Mouse (Mus musculus) urinary bladder, postnatal 10 days (tissue): ENCODE results near the gene Nhs.
"Not testable (repeated sequence)": the region's sequence is repeated elsewhere in the genome, so short reads cannot be mapped to it uniquely, and the experiment has no call there.

ENCODE experiments used
- DNase-seq: peaks from one replicate; pipeline ENCODE4 v3.0.0; 2022; ENCODE audit warnings: low spot score

The Nhs gene

DNA sequence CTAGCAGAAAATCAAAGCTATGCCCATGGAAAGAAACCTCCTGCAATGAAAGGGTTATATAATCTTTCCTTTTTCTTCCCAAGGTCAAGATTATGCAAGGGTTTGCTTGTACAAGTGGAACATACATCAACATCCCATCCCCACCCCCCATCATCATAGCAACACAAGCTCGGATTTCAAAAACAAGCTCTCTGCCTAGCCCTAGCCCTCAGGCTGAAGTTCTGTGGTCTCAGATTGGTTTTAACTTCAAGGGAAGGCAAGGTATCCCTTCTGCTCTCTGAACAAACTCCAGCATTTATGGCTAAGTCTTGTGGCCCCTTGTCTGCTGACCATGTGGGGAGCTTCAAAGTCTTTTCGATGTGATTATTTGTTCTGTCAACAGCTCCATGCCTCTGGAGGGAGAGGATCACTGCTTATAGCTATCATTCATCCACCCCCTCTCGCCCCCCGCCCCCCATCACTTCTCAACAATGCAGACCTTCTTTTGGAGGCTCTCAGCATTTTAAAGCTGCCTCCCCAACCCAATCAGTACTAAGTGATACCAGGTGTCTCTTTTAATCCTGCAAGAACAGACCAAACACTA is 216.3 kb downstream of the Nhs start:
- no peak for DNase-seq

DNA sequence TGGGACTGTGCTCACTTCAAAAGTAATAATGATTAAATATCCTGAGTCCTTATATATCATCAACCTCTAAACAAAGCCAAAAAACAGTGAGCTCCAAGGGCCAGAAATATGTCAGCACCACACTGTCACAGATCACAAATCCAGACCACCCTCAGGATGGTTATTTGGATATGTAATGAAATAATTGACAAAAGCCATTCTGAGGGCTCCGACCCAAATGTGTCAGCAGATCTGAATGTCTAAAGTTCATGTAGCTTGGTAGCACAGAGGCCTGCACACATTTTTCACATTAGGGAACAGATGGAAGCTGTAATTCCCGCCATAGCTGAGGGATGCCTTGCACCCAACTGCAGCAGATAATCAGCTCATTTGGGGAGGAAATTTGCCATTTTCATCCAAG is 218.8 kb downstream of the Nhs start:
- no peak for DNase-seq

DNA sequence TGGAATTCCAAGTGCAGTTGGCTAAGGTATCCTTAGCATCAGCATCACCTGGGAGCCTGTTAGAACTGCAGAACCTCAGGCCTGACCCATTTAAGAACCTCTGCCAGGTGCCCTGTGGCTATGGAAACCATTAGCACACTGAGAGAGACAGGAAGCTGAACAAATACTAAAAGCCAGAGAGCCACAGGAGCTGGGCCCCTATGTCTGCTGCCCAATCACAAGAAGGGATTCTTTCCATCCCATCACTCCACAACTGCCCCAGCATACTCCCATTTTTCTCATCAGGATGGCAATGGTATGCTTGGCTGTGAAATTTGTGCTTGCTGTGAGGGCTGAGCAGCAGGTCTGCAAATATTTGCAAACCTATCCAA is 232.9 kb downstream of the Nhs start:
- no peak for DNase-seq

DNA sequence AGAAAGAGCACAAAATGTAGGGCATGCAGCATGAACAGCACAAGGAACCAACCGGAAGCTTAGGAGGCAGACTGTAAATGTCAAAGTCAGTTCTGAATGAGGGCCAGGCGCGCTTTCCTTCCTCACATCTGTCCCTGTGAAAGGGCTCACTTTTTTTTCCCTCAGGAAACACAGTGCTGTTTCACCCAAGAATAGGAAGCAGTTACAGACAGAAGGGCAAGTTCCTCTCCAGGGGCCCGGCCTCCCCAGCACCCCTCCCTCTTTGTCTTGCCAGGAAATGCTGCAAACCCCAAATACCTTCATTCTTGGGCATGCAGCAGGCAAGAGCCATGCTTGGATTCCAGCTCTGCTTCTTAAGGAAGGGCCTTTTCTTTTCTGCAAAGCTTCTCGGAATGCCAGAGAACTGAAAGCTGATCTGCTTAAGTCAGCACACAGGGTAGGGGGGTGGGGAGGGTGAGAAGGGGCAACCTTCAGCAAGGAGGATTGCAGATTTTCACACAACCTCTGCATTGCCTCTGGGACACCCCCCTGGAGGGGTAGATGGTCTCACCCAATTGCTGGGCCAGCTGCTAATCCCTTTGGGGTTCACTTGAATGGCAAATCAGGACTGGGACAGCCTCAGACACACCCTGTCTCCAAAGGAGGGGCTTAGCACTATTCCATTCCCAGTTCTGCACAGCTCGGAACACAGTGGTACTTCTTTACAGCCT is 233.4 kb downstream of the Nhs start:
- no peak for DNase-seq

DNA sequence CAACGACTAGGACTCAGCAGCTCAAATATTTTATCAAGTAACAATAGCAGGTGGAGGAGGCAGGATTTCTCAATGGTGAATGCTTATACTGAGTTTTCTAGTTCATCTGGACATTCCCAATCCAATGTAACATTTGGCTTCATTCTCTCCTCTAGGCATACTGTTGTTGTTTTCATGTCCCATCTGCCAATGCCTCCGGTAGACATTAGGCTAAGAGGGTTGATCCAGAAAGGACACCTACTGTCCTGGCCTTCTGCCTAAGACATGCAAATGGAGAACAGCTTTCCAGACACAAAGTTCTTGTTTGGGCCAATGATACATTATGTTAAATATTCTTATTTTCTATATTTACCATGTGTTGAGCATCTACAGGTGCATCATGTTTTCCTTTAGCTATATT is 236.9 kb downstream of the Nhs start:
- DNase-seq = no peak

DNA sequence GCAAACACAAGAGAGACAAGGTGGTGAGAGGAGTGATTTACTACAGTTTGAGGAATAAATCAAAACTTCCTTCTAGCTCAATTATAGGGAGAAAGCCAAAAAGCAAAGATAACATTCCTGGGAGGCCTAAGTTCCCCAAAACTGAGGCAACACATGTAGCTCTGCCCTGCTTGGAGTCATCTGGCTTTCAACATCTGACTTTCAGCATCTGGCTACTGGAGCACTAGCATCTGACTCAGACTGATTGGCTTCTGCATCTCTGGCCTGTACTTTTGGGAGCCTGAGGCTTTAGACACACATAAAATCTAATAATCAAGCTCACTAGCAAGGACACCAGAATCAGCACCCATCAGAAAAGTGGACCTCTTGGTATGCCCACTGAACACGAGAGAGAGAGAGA is 237.9 kb downstream of the Nhs start:
- DNase-seq = no peak

DNA sequence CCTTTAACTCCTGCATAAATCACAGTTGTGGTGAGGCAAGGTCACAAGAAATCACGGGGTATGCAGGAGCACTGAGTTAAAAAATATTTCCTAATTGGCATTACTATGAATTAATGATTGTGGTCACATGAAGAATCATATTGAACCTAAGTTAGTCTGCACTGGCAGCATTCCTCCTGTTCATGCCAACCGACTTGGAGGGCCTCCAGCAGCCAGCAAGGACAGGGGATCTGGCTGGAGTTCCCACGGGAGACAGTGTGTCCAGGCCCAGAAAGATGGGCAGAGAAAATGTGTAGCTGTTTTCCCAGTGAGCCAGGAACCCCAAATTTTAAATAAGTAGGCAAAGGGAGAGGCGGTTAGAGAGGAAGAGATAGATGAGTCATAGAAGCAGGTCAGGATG is 249.6 kb downstream of the Nhs start:
- DNase-seq = no peak

DNA sequence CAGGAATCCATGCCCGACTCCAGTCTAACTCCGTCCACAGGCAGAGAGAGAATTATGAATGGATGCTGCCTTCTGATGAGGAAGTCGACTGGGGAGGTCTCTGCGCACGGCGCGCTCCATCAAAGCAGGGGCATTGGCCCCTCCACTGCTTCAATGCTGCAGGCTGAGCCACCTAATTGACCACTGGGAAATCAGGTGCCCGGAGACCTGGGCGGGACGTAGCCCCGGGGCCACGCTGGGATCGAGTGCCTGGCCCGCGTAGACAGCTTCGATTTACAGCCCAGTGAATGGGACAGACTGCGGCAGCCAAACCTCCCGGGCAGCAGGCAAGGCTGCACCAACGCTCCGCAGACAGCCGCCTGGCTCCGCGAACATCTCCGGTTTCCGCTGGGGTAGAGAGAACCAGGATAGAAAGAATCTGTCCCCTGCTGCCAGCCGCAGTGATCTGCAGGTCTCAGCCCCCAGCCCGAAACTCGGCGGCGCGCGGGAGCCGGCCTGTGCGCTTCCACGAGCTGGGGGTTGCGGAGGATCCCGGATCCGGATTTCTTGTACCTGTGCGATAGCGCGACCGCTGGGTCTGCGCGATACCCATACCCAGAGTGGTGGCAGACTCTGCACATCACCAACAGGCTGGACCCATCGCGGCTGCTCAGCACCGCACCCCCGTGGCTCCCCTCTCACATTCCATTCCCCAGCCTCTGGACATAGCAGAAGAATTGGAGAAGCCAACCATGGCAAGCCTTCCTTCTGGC is 250.7 kb downstream of the Nhs start:
- no peak for DNase-seq

DNA sequence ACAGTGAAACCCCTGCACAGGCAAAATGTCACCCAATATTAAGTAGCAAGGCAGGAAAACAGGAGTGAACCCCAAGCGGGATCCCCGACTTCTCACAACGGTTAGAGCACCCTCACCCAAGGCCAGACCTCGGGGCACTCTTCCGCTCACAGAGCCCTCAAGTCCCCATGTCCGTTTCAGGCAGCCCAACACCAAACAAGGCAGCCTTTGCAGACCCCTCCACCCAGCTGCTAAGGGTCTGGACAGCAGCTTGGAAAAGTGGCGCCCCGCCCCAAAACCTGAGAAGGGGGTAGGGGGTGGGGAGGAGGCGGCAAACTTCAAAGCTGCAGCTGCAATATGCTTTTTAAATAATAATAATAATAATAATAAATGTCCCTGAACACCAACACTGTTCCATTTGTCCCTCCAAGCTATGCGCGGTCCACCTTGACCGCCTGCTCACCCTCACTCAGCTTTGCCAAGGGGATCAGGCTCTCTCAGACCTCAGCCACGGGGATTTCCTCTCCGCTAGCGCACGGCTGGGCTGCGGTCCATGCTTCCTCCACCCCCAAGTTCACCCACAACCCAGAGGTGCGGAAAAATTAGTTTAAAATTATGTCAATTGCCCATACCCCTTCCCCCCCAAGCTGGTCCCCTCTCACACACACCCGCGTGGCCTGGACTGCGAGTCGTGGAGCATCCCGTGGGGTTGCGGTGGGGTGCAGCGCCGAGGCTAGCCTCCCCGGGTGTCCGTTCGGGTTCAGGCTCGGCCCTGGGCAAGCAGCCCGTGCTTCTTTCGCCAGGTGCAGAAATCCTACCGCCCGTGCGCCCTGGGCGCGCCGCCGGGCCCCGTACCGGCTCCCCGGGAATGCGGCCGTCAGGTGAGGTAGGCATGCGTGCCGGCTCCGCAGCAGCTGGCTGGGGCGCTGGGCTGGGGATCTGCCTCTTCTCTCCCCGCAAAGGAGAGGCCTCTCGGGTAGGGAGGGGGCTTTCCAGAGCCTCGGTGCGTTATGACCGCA is 251.6 kb downstream of the Nhs start:
- DNase-seq = no peak

DNA sequence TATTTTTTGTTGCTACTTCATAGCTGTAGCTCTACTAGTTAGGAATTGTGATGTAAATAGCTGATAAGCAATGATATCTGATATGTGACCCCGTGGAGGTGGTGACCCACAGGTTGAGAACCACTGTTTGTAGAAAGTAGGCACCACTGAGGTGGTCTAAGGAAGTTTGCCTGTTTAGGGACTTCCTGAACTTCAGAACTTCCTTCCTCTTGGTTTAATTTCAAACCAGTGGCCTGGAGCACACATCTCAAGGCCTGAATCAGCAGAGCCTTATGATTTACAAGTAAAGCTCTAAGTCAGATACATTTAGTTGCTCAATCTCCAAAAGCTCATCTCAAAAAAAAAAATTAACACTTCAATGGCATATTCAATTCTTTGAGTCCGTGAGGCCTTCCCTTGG is 265.1 kb downstream of the Nhs start:
- DNase-seq = no peak

DNA sequence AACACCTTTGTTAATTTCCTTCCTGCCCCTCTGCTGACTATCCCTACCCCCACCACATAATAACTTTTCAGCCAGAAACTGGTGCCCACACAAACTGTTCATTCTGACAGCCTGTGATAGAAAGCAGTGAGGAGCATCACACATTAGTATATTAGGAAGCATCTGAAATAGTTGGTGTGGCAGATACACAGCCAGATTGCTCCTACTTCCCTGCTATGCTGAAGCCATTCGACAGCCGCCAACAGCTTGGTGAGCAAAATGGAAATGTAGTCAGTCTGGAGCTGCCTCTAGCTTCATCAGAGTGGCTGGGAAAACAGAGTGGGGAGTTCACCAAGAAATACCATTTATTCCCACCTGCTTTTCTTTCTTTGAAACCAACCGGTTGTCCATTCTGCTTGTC is 275.9 kb downstream of the Nhs start:
- no peak for DNase-seq

DNA sequence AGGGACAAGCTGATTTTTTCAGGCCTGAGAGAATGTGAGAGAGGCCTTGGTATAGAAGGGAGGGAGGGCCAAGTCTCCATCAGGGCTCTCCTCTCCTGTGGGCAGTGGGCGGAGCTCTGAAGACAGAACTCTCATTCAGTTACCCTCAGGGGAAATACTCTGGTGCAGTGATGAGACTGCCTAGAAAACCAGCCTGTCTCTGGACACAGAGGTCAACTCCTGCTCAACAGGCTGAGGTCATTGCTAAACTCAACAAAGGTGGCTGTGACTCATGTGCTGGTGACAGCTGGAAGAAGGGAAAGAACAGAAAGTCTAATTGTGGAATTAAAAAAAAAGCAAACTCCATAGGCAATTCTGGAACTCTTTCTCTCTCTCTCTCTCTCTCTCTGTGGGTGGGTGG is 282.4 kb downstream of the Nhs start:
- DNase-seq = no peak

DNA sequence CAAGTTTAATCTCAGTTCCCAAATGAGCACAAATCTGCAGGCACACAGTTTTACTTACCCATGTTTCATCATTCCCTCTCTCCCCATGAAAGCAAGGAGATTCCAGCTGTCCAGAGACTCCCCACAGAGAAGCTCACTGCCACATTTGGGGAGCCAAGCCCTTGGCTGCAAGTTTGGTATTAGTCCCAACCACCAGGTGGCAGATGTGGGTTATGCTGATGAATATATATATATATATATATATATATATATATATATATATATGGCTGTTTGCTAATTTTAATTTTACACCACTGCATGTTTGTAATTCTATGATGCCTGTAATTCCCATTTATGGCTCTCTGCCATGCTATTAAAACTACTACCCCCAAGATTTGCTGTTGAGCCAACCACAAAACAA is 286.0 kb downstream of the Nhs start:
- no peak for DNase-seq

DNA sequence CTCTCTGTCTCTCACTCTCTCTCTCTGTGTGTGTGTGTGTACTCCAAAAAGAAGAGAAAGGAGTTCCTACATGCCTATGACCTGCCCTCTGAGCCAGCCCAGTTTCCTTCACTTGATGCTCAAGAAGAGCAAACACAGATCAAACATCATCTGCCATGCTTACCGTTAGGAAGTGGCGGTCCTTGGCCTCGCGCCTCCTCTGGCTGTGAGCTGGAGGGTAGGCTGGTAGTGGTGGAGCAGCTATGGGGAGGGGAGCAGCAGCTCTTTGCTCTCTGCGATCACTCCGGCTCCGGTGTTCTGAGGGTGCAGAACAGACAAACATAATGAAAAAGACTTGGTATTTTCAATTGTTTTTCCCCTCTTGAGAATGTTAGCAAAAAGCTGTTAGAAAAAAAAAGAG is 288.2 kb downstream of the Nhs start:
- DNase-seq = no peak

DNA sequence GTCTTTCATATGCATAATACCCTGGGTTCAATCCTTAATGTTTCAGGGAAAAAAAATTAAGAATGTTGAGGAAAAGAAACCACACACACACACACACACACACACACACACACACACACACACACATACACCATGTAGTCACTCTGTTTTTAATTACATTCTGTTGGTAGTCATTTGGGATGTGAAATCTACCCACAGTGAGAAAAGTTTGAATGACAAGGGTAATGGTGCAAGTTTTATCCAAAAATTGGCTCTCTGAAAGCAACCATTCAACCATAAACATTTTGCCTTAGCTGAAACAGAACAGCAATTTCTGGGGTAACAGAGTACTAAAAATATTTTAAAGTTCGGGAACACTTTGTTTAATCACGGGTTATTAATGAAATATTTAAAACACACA is 303.9 kb downstream of the Nhs start:
- no peak for DNase-seq

DNA sequence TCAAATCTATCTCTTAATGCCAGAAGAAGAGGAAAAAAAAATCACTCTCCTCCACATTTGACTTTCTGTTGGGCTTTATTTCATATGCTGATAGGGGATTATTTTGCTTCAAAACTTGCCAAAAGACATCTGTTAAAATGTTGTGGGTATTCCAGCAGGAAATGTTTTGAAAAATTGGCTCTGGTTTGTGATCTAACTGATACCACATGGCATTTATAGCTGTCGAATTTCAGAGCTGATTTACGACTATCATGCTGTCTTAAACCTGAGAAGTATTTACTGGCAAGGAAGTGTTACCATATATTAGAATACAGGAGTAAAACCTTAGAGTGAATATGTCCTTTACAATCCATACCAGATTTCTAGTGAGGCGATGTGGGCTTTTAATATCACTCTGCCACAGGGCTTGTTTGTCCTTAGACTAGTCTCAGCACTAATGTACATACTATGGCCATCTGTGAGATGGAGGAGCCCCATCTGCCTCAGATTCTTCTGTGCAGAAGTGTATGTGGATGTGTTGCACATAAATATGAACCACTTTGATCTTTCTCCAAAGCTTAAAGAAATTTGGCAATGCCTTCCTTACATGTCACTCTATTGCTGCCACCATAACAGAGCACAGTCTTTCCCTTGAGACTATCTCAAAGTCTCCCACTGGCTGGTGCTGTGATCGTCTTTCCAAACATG is 305.8 kb downstream of the Nhs start:
- no peak for DNase-seq

DNA sequence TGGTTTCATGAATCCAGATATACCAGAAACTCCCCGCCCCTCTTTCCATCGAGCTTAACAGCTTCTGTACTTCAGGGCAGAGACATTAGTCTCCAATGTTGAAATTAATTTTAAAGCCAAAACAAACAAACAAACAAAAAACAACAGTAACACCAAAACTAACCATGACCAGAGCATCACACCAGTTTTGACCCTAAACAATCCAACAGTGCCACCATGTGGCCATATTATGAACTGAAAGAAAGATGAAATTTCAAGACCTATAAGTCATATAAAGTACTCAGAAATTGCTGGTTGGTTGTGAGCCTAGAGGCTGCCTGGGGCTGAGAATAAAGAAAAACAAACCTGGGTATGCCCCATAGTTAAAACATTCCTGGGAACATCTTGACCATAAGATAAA is 333.3 kb downstream of the Nhs start:
- not testable (repeated sequence) for DNase-seq

DNA sequence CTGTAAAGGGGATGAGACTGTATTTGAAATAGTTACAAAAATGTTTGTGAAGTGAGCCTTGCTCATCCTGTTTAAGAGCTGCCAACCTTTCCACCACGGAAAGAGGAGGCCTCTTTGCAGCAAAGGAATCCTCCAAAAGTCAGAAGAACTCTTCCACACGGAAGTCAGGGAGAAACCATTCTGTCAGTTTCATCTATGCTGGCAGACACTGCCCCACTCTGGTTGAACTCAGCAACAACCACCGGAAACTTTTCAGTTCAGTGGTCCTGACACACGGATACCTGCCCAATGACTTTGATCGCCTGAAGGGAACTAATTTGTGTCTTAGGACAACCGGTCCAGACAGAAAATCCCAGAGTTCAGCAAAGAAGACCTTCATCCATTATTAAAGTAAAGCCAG is 369.3 kb downstream of the Nhs start:
- DNase-seq = no peak
